In the genomic region with DNA sequence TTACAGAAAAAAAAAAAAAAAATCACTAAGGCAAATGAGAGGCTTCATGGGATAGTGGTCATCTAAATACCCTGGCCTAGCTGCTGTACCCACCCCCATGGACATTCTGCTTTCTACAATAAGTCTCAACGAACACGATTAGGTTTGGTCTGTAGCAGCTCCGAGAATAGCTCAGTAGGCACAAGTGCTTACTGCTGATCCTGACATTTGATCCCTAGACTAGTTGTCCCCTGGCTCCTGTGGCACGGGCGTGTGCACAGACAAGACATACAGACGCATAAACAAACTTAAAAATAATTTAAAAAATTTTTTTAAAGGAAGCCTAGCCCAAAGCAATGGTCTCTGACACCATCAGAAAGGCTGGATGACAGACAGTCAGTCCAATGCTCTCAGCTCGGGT, we compare ENCODE assay signal across 8 mouse cellular contexts. TPM values are rescaled to one million over a fixed set of nuclear protein-coding genes. Genes with fewer than 3 reads are reported as not detected.
A peak's percentile ranks its signal among the peaks of the same experiment; 100 is the strongest.
DNase-seq lines count a peak whose midpoint lies in the region; ATAC-seq and TF ChIP-seq lines count a peak whose summit lies in the region.

No protein-coding gene starts in this region.

- peaks cover 7% of the 10 kb centered on the region; the same call in 1 of the 2 replicates for H3K36me3 ChIP-seq in lung, embryonic 14.5 days (ENCODE audit: insufficient read depth)
- H3K36me3 ChIP-seq in embryonic facial prominence, embryonic 14.5 days (ENCODE audit: control insufficient read depth, insufficient read depth, low read length): peaks cover 12% of the 10 kb centered on the region
- H3K36me3 ChIP-seq in intestine, postnatal 0 days (ENCODE audit: control insufficient read depth, insufficient read depth): peaks cover 6% of the 10 kb centered on the region; the same call in 1 of the 2 replicates
- H3K36me3 ChIP-seq in neural tube, embryonic 15.5 days: peaks cover 12% of the 10 kb centered on the region

- H3K4me2 ChIP-seq in lung, embryonic 14.5 days: peak overlapping the region; percentile 79
- peak overlapping the region; percentile 79 for H3K4me2 ChIP-seq in embryonic facial prominence, embryonic 14.5 days (ENCODE audit: low read depth, low read length)
- peak overlapping the region; percentile 88 for H3K4me2 ChIP-seq in intestine, postnatal 0 days (replicated peaks; ENCODE audit: low read depth)
- peak overlapping the region; percentile 79 for H3K4me2 ChIP-seq in neural tube, embryonic 15.5 days

- TF ChIP-seq CTCF in lung, embryonic 14.5 days (IDR thresholded peaks at IDR 0.05; ENCODE audit: low read depth): no peak
- TF ChIP-seq CTCF in intestine, postnatal 0 days (IDR thresholded peaks at IDR 0.05; ENCODE audit: low read depth): no peak

- H3K4me1 ChIP-seq in lung, embryonic 14.5 days (ENCODE audit: insufficient read depth): no peaks in the 10 kb centered on the region
- peaks cover 8% of the 10 kb centered on the region for H3K4me1 ChIP-seq in embryonic facial prominence, embryonic 14.5 days (ENCODE audit: control insufficient read depth, insufficient read depth, low read length)
- no peaks in the 10 kb centered on the region for H3K4me1 ChIP-seq in intestine, postnatal 0 days (replicated peaks; ENCODE audit: control insufficient read depth, insufficient read depth, low read length)
- peaks cover 32% of the 10 kb centered on the region for H3K4me1 ChIP-seq in neural tube, embryonic 15.5 days

- WGBS in lung, embryonic 14.5 days: 6% methylated on average over 7 of the region's 7 CpGs
- WGBS in embryonic facial prominence, embryonic 14.5 days: 1% methylated on average over 7 of the region's 7 CpGs
- WGBS in intestine, postnatal 0 days: 18% methylated on average over 7 of the region's 7 CpGs
- 3% methylated on average over 7 of the region's 7 CpGs for WGBS in neural tube, embryonic 15.5 days

- no peaks in the 10 kb centered on the region for H3K9me3 ChIP-seq in lung, embryonic 14.5 days (ENCODE audit: low read depth, low read length)
- no peaks in the 10 kb centered on the region for H3K9me3 ChIP-seq in embryonic facial prominence, embryonic 14.5 days (ENCODE audit: control insufficient read depth, low read length)
- no peaks in the 10 kb centered on the region for H3K9me3 ChIP-seq in intestine, postnatal 0 days (ENCODE audit: control insufficient read depth)
- H3K9me3 ChIP-seq in neural tube, embryonic 15.5 days (replicated peaks): no peaks in the 10 kb centered on the region

- no peaks in the 10 kb centered on the region for H3K27me3 ChIP-seq in lung, embryonic 14.5 days (ENCODE audit: insufficient read depth, low read length)
- no peaks in the 10 kb centered on the region for H3K27me3 ChIP-seq in embryonic facial prominence, embryonic 14.5 days (replicated peaks; ENCODE audit: control insufficient read depth, insufficient read depth, low read length)
- H3K27me3 ChIP-seq in intestine, postnatal 0 days (replicated peaks; ENCODE audit: control insufficient read depth, insufficient read depth, low read length): no peaks in the 10 kb centered on the region
- H3K27me3 ChIP-seq in neural tube, embryonic 15.5 days (replicated peaks): no peaks in the 10 kb centered on the region

- DNase-seq in lung, embryonic 14.5 days: peak; percentile 27
- no peak for DNase-seq in lung, postnatal 25 days (ENCODE audit: low spot score)
- peak; percentile 53 for DNase-seq in embryonic facial prominence, embryonic 14.5 days (ENCODE audit: low spot score)
- no peak for DNase-seq in right cerebral cortex, postnatal 14 days
- no peak for DNase-seq in thymus, postnatal 4 days
- DNase-seq in frontal cortex, postnatal 25 days (ENCODE audit: low spot score in 2 of 2): no peak

- peak overlapping the region; percentile 86 for H3K9ac ChIP-seq in lung, embryonic 14.5 days
- peak overlapping the region; percentile 84 for H3K9ac ChIP-seq in embryonic facial prominence, embryonic 14.5 days (ENCODE audit: low read depth, low read length)
- H3K9ac ChIP-seq in intestine, postnatal 0 days (ENCODE audit: low read depth, low read length): peak overlapping the region; percentile 74
- peak overlapping the region; percentile 78 for H3K9ac ChIP-seq in neural tube, embryonic 15.5 days (replicated peaks)

- peak; percentile 7; the same call in 1 of the 2 replicates for ATAC-seq in lung, embryonic 14.5 days (ENCODE audit: insufficient read depth)
- peak; percentile 34 for ATAC-seq in embryonic facial prominence, embryonic 14.5 days (ENCODE audit: low read depth)
- ATAC-seq in intestine, postnatal 0 days: no peak
- ATAC-seq in neural tube, embryonic 15.5 days (ENCODE audit: low FRiP score): peak; percentile 33; the same call in 1 of the 2 replicates

- H3K27ac ChIP-seq in lung, embryonic 14.5 days (ENCODE audit: low read depth): peak overlapping the region; percentile 81
- H3K27ac ChIP-seq in embryonic facial prominence, embryonic 14.5 days (replicated peaks; ENCODE audit: low read depth, low read length): peak overlapping the region; percentile 84; the same call in 1 of the 2 replicates
- H3K27ac ChIP-seq in intestine, postnatal 0 days (ENCODE audit: low read depth, low read length): peak overlapping the region; percentile 88
- H3K27ac ChIP-seq in neural tube, embryonic 15.5 days (replicated peaks): peak overlapping the region; percentile 89

- peak overlapping the region; percentile 83 for H3K4me3 ChIP-seq in lung, embryonic 14.5 days (ENCODE audit: low read depth, low read length)
- H3K4me3 ChIP-seq in embryonic facial prominence, embryonic 14.5 days (ENCODE audit: low read depth, low read length): peak overlapping the region; percentile 85
- H3K4me3 ChIP-seq in intestine, postnatal 0 days (ENCODE audit: low read depth, low read length): peak overlapping the region; percentile 68
- H3K4me3 ChIP-seq in neural tube, embryonic 15.5 days (replicated peaks): peak overlapping the region; percentile 77

RNA-seq across cellular contexts. Expression of a gene that starts 0.6 kb away (rescaled TPM):
- 69.9 and 71.3 TPM in 2 replicates for polyA plus RNA-seq in lung, embryonic 14.5 days (2014; fragmentation: Nextera tagmentation; extraction: Ambion mirVana)
- 88.4 and 98.2 TPM in 2 replicates for polyA plus RNA-seq in embryonic facial prominence, embryonic 14.5 days (2014; fragmentation: Nextera tagmentation; extraction: Ambion mirVana)
- polyA plus RNA-seq in intestine, postnatal 0 days (2015; fragmentation: Nextera tagmentation; extraction: Ambion mirVana): 111 and 113 TPM in 2 replicates
- polyA plus RNA-seq in neural tube, embryonic 15.5 days (2015; fragmentation: Nextera tagmentation; extraction: Ambion mirVana): 166 and 190 TPM in 2 replicates

Comparison
In these comparisons a context has a peak if more than half of its experiments do, and no peak if none do; other contexts are left out.
1. DNase-seq: peak in lung, embryonic 14.5 days (single experiment) and embryonic facial prominence, embryonic 14.5 days (single experiment); none in lung, postnatal 25 days (single experiment), right cerebral cortex, postnatal 14 days (single experiment), thymus, postnatal 4 days (single experiment) and frontal cortex, postnatal 25 days (0 of 2).
2. Peak in every context shown above with its lines, with median percentiles within 50 percentile points of each other: H3K27ac ChIP-seq, H3K4me2 ChIP-seq, H3K4me3 ChIP-seq and H3K9ac ChIP-seq.